Mouse (Mus musculus): ENCODE measurements around the gene Gal3st2b.
"Not testable (repeated sequence)": the region's sequence is repeated elsewhere in the genome, so short reads cannot be mapped to it uniquely, and the experiment has no call there.

DNA sequence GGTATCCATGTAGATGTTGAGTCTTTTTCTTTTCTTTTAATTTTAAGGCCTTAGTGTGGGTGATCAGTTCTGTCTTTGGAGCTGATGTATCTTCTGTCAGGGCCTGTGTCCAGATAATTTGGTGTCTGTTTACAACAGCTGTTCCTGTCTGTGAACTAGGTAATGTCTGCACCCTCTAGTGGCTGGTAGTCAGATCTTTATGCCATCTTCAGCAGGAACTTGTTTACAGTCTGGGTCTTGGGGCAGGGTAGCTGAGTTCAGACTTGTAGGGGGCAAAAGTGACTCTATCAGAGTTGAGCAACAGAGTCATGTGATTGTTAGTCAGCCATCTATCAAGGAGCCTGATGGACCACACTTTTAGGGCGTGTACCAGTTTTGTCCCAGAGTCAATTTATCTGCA, 48.4 kb downstream of the Gal3st2b start:
- TF ChIP-seq CTCF (IDR thresholded peaks at IDR 0.05; ENCODE audit: low read depth, low read length); GATA1 (IDR thresholded peaks at IDR 0.05; ENCODE audit: borderline replicate concordance, low read length); POLR2AphosphoS5 (IDR thresholded peaks at IDR 0.05; ENCODE audit: insufficient replicate concordance, low read depth, low read length); TAL1 (conservative IDR thresholded peaks at IDR 0.05; ENCODE audit: low read depth, low read length); GATA2 (IDR thresholded peaks at IDR 0.05; ENCODE audit: borderline replicate concordance, low read depth, low read length): not testable (repeated sequence)

Data from G1E (cell line).